Mouse (Mus musculus) embryo, embryonic 11.5 days (tissue): Measurements from ENCODE around the gene Gm20388.

ENCODE experiments used
- DNase-seq: peaks from one replicate; pipeline ENCODE4 v3.0.0-alpha.2; 2012; ENCODE audit warnings: low read depth, low spot score

Gm20388 gene

GRCm38 (mm10) chr8:120412911-120413625 is 502.4 kb downstream of the Gm20388 start:
- no peak for DNase-seq

- no peak for DNase-seq
Measured at GRCm38 (mm10) chr8:120413626-120413988, 503.0 kb downstream of the Gm20388 start.

GRCm38 (mm10) chr8:120414216-120414615 is 503.6 kb downstream of the Gm20388 start:
- DNase-seq, result no peak

GRCm38 (mm10) chr8:120415474-120415873 is 504.8 kb downstream of the Gm20388 start:
- no peak for DNase-seq

- no peak for DNase-seq
Measured at GRCm38 (mm10) chr8:120416173-120416521, 505.5 kb downstream of the Gm20388 start.

GRCm38 (mm10) chr8:120416522-120417394 is 506.1 kb downstream of the Gm20388 start:
- no peak for DNase-seq

- no peak for DNase-seq
Measured at GRCm38 (mm10) chr8:120418188-120418587, 507.5 kb downstream of the Gm20388 start.

- DNase-seq, result no peak
Measured at GRCm38 (mm10) chr8:120419675-120420074, 509.0 kb downstream of the Gm20388 start.

- no peak for DNase-seq
Measured at GRCm38 (mm10) chr8:120420226-120420625, 509.6 kb downstream of the Gm20388 start.

- no peak for DNase-seq
Measured at GRCm38 (mm10) chr8:120421638-120422037, 511.0 kb downstream of the Gm20388 start.

GRCm38 (mm10) chr8:120422236-120422635 is 511.6 kb downstream of the Gm20388 start:
- DNase-seq, result no peak

GRCm38 (mm10) chr8:120423576-120423975 is 512.9 kb downstream of the Gm20388 start:
- no peak for DNase-seq

- no peak for DNase-seq
Measured at GRCm38 (mm10) chr8:120424829-120425198, 514.2 kb downstream of the Gm20388 start.

GRCm38 (mm10) chr8:120425199-120425941 is 514.7 kb downstream of the Gm20388 start:
- DNase-seq, result no peak

- DNase-seq, result no peak
Measured at GRCm38 (mm10) chr8:120426105-120426504, 515.5 kb downstream of the Gm20388 start.

- no peak for DNase-seq
Measured at GRCm38 (mm10) chr8:120426622-120427385, 516.2 kb downstream of the Gm20388 start.

- DNase-seq, result no peak
Measured at GRCm38 (mm10) chr8:120428492-120428891, 517.9 kb downstream of the Gm20388 start.

- no peak for DNase-seq
Measured at GRCm38 (mm10) chr8:120429116-120429515, 518.5 kb downstream of the Gm20388 start.

GRCm38 (mm10) chr8:120431042-120431441 is 520.4 kb downstream of the Gm20388 start:
- DNase-seq, result no peak

GRCm38 (mm10) chr8:120432438-120432837 is 521.8 kb downstream of the Gm20388 start:
- no peak for DNase-seq

GRCm38 (mm10) chr8:120433143-120433542 is 522.5 kb downstream of the Gm20388 start:
- DNase-seq, result no peak
